Mouse (Mus musculus): ENCODE measurements around the gene Kiss1. TPM values are rescaled to one million over a fixed set of nuclear protein-coding genes. Genes with fewer than 3 reads are reported as not detected.

The Kiss1 gene
- polyA plus RNA-seq, 1 experiment from 2014 or later, result not detected

DNA sequence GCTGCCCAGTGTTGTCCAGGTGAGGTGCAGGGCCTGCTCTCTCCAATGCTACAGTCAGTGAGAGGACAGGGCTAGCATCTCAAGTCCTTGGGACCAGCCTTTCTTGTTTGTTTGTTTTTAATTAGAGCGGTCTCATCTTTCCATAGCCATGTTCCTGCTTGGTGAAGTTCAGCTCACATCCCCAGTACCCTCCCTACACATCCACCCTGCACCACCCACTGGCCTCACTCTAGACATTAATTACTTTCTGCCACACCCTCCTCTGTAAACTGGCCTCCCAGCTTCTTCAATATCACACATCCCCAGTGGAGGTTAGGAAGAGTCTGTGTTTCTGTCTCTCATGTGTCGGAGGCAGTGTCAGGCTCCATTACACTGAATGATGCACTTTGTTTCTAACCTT lies 22.7 kb downstream of the Kiss1 start:
- Histone ChIP-seq H3K4me1 (replicated peaks; ENCODE audit: control insufficient read depth, insufficient read depth, low read length) (no peaks in the 10 kb centered on the region), H3K27me3 (replicated peaks; ENCODE audit: control insufficient read depth, insufficient read depth, low read length) (no peaks in the 10 kb centered on the region), H3K9ac (ENCODE audit: low read length) (no peak overlapping the region), H3K36me3 (ENCODE audit: control insufficient read depth, insufficient read depth, low read length) (no peaks in the 10 kb centered on the region), H3K4me2 (ENCODE audit: low read length) (no peak overlapping the region), H3K9me3 (ENCODE audit: control insufficient read depth, low read length) (no peaks in the 10 kb centered on the region), H3K27ac (ENCODE audit: low read depth) (no peak overlapping the region), H3K4me3 (ENCODE audit: low read depth, low read length) (no peak overlapping the region)
- no peak for ATAC-seq (replicated peaks; ENCODE audit: low FRiP score, low TSS enrichment, low read depth)
- WGBS, result 86% methylated on average over 2 of the region's 2 CpGs
- DNase-seq (ENCODE audit: low spot score), result no peak

DNA sequence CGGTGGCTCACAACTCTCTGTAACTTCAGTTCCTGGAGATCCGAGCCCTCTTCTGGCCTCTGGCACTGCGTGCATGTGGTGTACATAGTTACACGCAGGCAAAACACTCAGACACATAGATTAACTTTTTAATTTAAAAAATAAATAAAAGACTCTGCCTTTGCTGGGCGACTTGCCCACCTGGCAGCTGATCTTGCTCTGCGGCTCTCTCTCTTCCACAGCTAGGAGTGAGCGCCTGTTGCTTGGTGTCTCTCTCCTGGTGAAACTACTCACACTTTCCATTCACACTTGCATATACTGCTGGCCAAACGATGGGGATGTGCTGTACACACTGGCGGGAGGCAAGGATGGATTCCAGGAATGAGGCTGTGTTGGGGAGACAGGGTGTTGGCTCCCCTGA lies 24.9 kb downstream of the Kiss1 start:
- WGBS, result 80% methylated on average over 9 of the region's 9 CpGs
- ATAC-seq (replicated peaks; ENCODE audit: low FRiP score, low TSS enrichment, low read depth), result no peak

DNA sequence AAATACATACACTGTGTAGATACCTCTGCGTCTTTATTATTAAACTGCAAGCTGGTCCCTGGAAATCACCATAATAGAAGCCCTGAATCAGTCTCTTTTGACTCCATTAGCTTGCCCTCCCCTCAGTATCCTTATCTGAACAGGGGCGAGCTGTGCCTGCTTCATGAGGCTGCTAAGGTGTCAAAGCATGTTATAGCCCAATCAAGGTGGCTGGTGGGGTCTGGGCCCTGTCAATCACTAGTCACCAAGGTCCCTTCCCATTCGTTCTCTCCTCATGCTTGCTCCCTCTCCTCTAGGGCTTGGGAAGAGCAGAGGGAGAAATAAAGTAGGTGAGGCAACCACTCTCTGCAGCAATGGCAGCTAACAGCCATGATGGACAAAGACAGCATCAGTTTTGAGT lies 25.6 kb downstream of the Kiss1 start:
- Histone ChIP-seq H3K36me3 (ENCODE audit: control insufficient read depth, insufficient read depth, low read length) (no peaks in the 10 kb centered on the region), H3K9me3 (ENCODE audit: control insufficient read depth, low read length) (no peaks in the 10 kb centered on the region), H3K27ac (ENCODE audit: low read depth) (no peak overlapping the region), H3K4me2 (ENCODE audit: low read length) (no peak overlapping the region), H3K4me3 (ENCODE audit: low read depth, low read length) (no peak overlapping the region), H3K4me1 (replicated peaks; ENCODE audit: control insufficient read depth, insufficient read depth, low read length) (no peaks in the 10 kb centered on the region), H3K27me3 (replicated peaks; ENCODE audit: control insufficient read depth, insufficient read depth, low read length) (no peaks in the 10 kb centered on the region), H3K9ac (ENCODE audit: low read length) (no peak overlapping the region)
- 65% methylated on average over 3 of the region's 3 CpGs for WGBS
- no peak for DNase-seq (ENCODE audit: low spot score)
- ATAC-seq (replicated peaks; ENCODE audit: low FRiP score, low TSS enrichment, low read depth), result no peak

More for the DNA sequence above, 24.9 kb downstream of the Kiss1 start:
- Histone ChIP-seq H3K9me3 (ENCODE audit: control insufficient read depth, low read length) (no peaks in the 10 kb centered on the region), H3K4me3 (ENCODE audit: low read depth, low read length) (no peak overlapping the region), H3K36me3 (ENCODE audit: control insufficient read depth, insufficient read depth, low read length) (no peaks in the 10 kb centered on the region), H3K9ac (ENCODE audit: low read length) (no peak overlapping the region), H3K27me3 (replicated peaks; ENCODE audit: control insufficient read depth, insufficient read depth, low read length) (no peaks in the 10 kb centered on the region), H3K4me1 (replicated peaks; ENCODE audit: control insufficient read depth, insufficient read depth, low read length) (no peaks in the 10 kb centered on the region), H3K4me2 (ENCODE audit: low read length) (no peak overlapping the region), H3K27ac (ENCODE audit: low read depth) (no peak overlapping the region)
- DNase-seq (ENCODE audit: low spot score), result no peak

GRCm38 (mm10) chr1:133347693-133348520 lies 26.2 kb downstream of the Kiss1 start:
- ATAC-seq (replicated peaks; ENCODE audit: low FRiP score, low TSS enrichment, low read depth) (no peak), DNase-seq (ENCODE audit: low spot score) (no peak)
- H3K27me3 ChIP-seq (replicated peaks; ENCODE audit: control insufficient read depth, insufficient read depth, low read length), result no peaks in the 10 kb centered on the region
- H3K36me3 ChIP-seq (ENCODE audit: control insufficient read depth, insufficient read depth, low read length), result no peaks in the 10 kb centered on the region
- WGBS, result 63% methylated on average over 11 of the region's 11 CpGs
- no peak overlapping the region for H3K9ac ChIP-seq (ENCODE audit: low read length)
- H3K4me3 ChIP-seq (ENCODE audit: low read depth, low read length), result no peak overlapping the region
- H3K4me1 ChIP-seq (replicated peaks; ENCODE audit: control insufficient read depth, insufficient read depth, low read length), result no peaks in the 10 kb centered on the region
- H3K9me3 ChIP-seq (ENCODE audit: control insufficient read depth, low read length), result no peaks in the 10 kb centered on the region
- H3K27ac ChIP-seq (ENCODE audit: low read depth), result no peak overlapping the region
- no peak overlapping the region for H3K4me2 ChIP-seq (ENCODE audit: low read length)

DNA sequence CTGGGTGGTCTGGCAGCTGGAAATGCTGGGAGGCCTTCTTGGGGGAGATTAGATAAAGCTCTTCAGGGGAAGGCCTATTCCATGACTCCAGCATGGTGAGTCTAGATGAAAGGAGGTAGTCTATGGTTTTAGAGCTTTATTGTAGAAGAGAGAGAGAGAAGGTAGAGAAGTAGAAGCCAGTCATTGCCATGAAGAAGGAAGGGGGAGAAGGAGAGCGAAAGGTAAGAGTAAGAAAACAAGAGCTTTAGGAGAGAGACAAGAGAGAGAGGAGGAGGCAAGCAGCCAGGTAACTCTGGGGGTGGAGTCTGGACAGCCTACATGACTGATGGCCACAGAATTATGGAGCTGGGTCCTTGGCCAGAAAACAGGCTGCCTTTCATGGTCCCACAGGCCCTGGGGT lies 28.5 kb downstream of the Kiss1 start, which contains the start of gene Ren1:
Gene Ren1, plus strand, starts transcription at position 301 of the 400 bp plus-strand sequence.
- no peak within 1 kb of the TSS for H3K27ac ChIP-seq (ENCODE audit: low read depth)
- no peaks in the 10 kb centered on the region for H3K9me3 ChIP-seq (ENCODE audit: control insufficient read depth, low read length)
- no peaks in the 10 kb centered on the region for H3K36me3 ChIP-seq (ENCODE audit: control insufficient read depth, insufficient read depth, low read length)
- no peaks in the 10 kb centered on the region for H3K4me1 ChIP-seq (replicated peaks; ENCODE audit: control insufficient read depth, insufficient read depth, low read length)
- 82% methylated on average over 1 of the region's 1 CpGs for WGBS
- DNase-seq (ENCODE audit: low spot score) (no peak), ATAC-seq (replicated peaks; ENCODE audit: low FRiP score, low TSS enrichment, low read depth) (no peak)
- no peak within 1 kb of the TSS for H3K9ac ChIP-seq (ENCODE audit: low read length)
- no peak within 1 kb of the TSS for H3K4me3 ChIP-seq (ENCODE audit: low read depth, low read length)
- no peaks in the 10 kb centered on the region for H3K27me3 ChIP-seq (replicated peaks; ENCODE audit: control insufficient read depth, insufficient read depth, low read length)
- no peak within 1 kb of the TSS for H3K4me2 ChIP-seq (ENCODE audit: low read length)

- Histone ChIP-seq H3K36me3 (ENCODE audit: control insufficient read depth, insufficient read depth, low read length) (no peaks in the 10 kb centered on the region), H3K27ac (ENCODE audit: low read depth) (no peak overlapping the region), H3K27me3 (replicated peaks; ENCODE audit: control insufficient read depth, insufficient read depth, low read length) (no peaks in the 10 kb centered on the region), H3K4me2 (ENCODE audit: low read length) (no peak overlapping the region), H3K4me3 (ENCODE audit: low read depth, low read length) (no peak overlapping the region), H3K4me1 (replicated peaks; ENCODE audit: control insufficient read depth, insufficient read depth, low read length) (no peaks in the 10 kb centered on the region), H3K9ac (ENCODE audit: low read length) (no peak overlapping the region), H3K9me3 (ENCODE audit: control insufficient read depth, low read length) (no peaks in the 10 kb centered on the region)
- 49% methylated on average over 9 of the region's 9 CpGs for WGBS
- no peak for DNase-seq (ENCODE audit: low spot score)
- ATAC-seq (replicated peaks; ENCODE audit: low FRiP score, low TSS enrichment, low read depth), result no peak
Measured at GRCm38 (mm10) chr1:133351762-133352161, 30.1 kb downstream of the Kiss1 start.

GRCm38 (mm10) chr1:133353371-133353809 lies 31.7 kb downstream of the Kiss1 start:
- Histone ChIP-seq H3K9ac (ENCODE audit: low read length) (no peak overlapping the region), H3K4me3 (ENCODE audit: low read depth, low read length) (no peak overlapping the region), H3K9me3 (ENCODE audit: control insufficient read depth, low read length) (no peaks in the 10 kb centered on the region), H3K27ac (ENCODE audit: low read depth) (no peak overlapping the region), H3K4me2 (ENCODE audit: low read length) (no peak overlapping the region), H3K36me3 (ENCODE audit: control insufficient read depth, insufficient read depth, low read length) (no peaks in the 10 kb centered on the region), H3K4me1 (replicated peaks; ENCODE audit: control insufficient read depth, insufficient read depth, low read length) (no peaks in the 10 kb centered on the region), H3K27me3 (replicated peaks; ENCODE audit: control insufficient read depth, insufficient read depth, low read length) (no peaks in the 10 kb centered on the region)
- ATAC-seq (replicated peaks; ENCODE audit: low FRiP score, low TSS enrichment, low read depth) (peak; percentile 58), DNase-seq (ENCODE audit: low spot score) (peak; percentile 86)
- WGBS, result 47% methylated on average over 12 of the region's 12 CpGs

DNA sequence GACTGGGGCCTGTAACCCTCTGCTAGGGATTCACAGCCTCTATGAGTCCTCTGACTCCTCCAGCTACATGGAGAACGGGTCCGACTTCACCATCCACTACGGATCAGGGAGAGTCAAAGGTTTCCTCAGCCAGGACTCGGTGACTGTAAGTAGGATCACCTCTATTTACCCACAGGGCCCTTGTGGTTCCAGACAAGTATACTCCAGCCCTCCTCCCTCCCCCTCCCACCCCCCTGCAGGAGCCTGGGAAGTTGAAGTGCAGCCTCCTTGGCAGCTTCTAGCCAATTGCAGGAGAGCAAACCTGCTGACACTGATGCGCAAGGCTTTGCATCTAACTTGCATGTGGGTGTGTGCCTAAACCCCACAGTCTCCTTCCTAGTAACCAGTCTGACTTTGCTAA lies 33.8 kb downstream of the Kiss1 start:
- DNase-seq (ENCODE audit: low spot score) (no peak), ATAC-seq (replicated peaks; ENCODE audit: low FRiP score, low TSS enrichment, low read depth) (no peak)
- Histone ChIP-seq H3K27me3 (replicated peaks; ENCODE audit: control insufficient read depth, insufficient read depth, low read length) (no peaks in the 10 kb centered on the region), H3K9ac (ENCODE audit: low read length) (no peak overlapping the region), H3K9me3 (ENCODE audit: control insufficient read depth, low read length) (no peaks in the 10 kb centered on the region), H3K4me2 (ENCODE audit: low read length) (no peak overlapping the region), H3K36me3 (ENCODE audit: control insufficient read depth, insufficient read depth, low read length) (no peaks in the 10 kb centered on the region), H3K4me3 (ENCODE audit: low read depth, low read length) (no peak overlapping the region), H3K27ac (ENCODE audit: low read depth) (no peak overlapping the region), H3K4me1 (replicated peaks; ENCODE audit: control insufficient read depth, insufficient read depth, low read length) (no peaks in the 10 kb centered on the region)
- WGBS, result 35% methylated on average over 5 of the region's 5 CpGs

GRCm38 (mm10) chr1:133355912-133356311 lies 34.2 kb downstream of the Kiss1 start:
- no peaks in the 10 kb centered on the region for H3K9me3 ChIP-seq (ENCODE audit: control insufficient read depth, low read length)
- H3K4me3 ChIP-seq (ENCODE audit: low read depth, low read length), result no peak overlapping the region
- 45% methylated on average over 15 of the region's 15 CpGs for WGBS
- no peaks in the 10 kb centered on the region for H3K27me3 ChIP-seq (replicated peaks; ENCODE audit: control insufficient read depth, insufficient read depth, low read length)
- no peak overlapping the region for H3K9ac ChIP-seq (ENCODE audit: low read length)
- DNase-seq (ENCODE audit: low spot score) (no peak), ATAC-seq (replicated peaks; ENCODE audit: low FRiP score, low TSS enrichment, low read depth) (no peak)
- no peaks in the 10 kb centered on the region for H3K4me1 ChIP-seq (replicated peaks; ENCODE audit: control insufficient read depth, insufficient read depth, low read length)
- H3K36me3 ChIP-seq (ENCODE audit: control insufficient read depth, insufficient read depth, low read length), result no peaks in the 10 kb centered on the region
- H3K27ac ChIP-seq (ENCODE audit: low read depth), result no peak overlapping the region
- no peak overlapping the region for H3K4me2 ChIP-seq (ENCODE audit: low read length)

All from intestine, embryonic 14.5 days (tissue).